Mouse (Mus musculus): ENCODE results near the gene Taf1d.
"Not testable (repeated sequence)": the region's sequence is repeated elsewhere in the genome, so short reads cannot be mapped to it uniquely, and the experiment has no call there.

Taf1d gene

DNA sequence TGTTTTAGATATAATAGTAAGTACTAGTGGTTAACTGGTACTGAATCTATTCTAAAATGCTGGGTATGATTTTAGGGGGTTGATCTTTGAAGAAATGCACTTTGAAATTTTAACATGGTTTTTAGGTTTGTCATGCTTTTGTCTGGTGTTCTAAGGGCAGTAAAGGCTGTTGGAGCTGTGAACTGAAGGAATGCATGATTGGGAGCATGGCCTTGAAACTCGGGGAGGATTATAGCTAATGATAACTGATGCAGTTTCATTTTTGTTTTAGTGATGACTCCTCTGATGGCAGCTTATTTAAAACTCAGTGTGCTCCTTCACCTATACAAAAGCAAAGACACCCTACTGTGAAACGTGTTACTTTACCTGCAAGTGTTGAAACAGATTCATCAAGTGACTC is 2.2 kb downstream of the Taf1d start:
- no peak for DNase-seq (ENCODE audit: low read depth, low spot score)

- no peak for DNase-seq (ENCODE audit: low read depth, low spot score)
Observed at GRCm38 (mm10) chr9:15309425-15309824, 3.4 kb downstream of the Taf1d start.

GRCm38 (mm10) chr9:15310179-15310578 is 4.2 kb downstream of the Taf1d start:
- DNase-seq (ENCODE audit: low read depth, low spot score): no peak

- no peak for DNase-seq (ENCODE audit: low read depth, low spot score)
Observed at GRCm38 (mm10) chr9:15312054-15312735, 6.2 kb downstream of the Taf1d start.

GRCm38 (mm10) chr9:15313633-15314032 is 7.6 kb downstream of the Taf1d start:
- no peak for DNase-seq (ENCODE audit: low read depth, low spot score)

DNA sequence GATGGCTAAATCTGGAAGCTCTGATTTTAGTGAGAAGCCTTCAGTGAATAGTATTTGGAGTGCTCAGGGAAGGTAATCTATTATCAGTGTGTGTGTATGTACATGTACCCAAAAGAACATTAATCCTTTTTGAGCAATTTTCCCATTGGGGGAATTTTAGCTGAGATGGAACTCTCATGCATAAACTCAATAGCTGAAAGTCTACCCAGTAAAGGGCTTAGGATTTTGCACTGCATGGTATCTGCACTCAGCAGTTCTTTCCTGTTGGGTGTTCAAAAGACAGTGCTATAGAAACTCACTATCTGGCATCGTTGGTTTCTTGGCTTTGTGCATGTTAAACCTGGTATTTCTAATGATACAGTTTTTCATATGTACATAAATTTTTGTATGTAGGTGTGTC is 8.6 kb downstream of the Taf1d start:
- no peak for DNase-seq (ENCODE audit: low read depth, low spot score)

DNA sequence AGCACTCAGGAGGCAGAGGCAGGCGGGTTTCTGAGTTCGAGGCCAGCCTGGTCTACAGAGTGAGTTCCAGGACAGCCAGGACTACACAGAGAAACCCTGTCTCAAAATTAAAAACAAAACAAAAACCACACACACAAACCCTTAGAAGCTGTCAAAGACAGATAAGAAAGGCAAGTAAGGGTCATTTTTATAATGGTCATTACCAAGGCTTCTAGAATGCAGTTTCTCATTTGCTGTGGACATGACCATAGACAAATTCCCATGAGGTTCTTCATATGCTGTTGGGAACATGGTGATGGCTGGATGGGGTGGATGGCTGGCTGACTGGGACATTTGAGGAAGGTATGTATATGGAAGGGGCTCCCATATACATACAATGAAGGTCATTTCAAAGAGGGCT is 10.3 kb downstream of the Taf1d start:
- DNase-seq (ENCODE audit: low read depth, low spot score): not testable (repeated sequence)

DNA sequence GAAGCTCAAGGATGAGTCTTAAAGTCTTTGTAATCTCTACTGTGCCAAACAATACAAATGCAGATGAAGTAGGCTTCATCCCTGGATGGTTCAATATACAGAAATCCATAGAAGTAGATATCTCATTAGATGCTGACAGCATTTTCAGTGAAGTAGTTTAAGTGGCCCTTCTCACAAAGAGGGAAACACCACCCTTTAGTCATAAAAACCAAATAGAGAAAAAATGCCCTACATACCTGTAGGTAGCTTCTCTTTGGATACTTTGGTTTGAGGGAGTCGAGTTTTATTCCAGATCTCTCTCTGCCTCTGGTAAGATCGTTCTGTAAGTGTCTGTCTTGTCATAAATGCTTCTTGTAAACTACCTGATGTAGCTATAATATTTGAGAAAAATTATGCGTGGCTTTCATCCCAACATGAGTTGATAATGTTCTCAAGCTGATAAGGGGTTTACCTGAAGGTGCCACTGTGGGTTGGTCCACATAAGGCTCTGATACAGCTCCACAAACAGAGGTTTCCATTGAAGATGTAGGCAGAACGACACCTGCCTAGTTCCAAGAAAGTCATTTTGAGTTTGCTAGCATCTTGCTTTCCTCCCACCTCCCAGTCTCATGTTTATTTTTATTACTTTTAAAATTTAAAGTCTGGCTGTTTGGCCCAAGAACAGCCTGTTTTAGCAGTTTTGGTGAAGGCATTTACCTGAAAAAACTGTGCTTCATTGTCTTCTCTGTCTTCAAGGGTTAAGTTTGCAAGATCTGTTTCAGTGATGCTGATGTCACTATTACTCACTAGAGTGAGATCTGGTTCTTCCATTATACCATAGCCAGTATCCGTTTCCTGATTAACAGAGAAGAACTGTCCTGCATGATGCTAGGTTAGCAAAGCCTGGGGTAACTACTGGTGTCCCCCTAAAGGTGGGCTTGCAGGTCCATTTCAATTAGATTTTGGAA is 11.5 kb downstream of the Taf1d start:
- no peak for DNase-seq (ENCODE audit: low read depth, low spot score)

GRCm38 (mm10) chr9:15318170-15318742 is 12.2 kb downstream of the Taf1d start:
- DNase-seq (ENCODE audit: low read depth, low spot score): no peak

- no peak for DNase-seq (ENCODE audit: low read depth, low spot score)
Observed at GRCm38 (mm10) chr9:15337776-15338175, 31.8 kb downstream of the Taf1d start.

- DNase-seq (ENCODE audit: low read depth, low spot score): peak; percentile 15
Observed at GRCm38 (mm10) chr9:15349925-15350324, 43.9 kb downstream of the Taf1d start.

DNA sequence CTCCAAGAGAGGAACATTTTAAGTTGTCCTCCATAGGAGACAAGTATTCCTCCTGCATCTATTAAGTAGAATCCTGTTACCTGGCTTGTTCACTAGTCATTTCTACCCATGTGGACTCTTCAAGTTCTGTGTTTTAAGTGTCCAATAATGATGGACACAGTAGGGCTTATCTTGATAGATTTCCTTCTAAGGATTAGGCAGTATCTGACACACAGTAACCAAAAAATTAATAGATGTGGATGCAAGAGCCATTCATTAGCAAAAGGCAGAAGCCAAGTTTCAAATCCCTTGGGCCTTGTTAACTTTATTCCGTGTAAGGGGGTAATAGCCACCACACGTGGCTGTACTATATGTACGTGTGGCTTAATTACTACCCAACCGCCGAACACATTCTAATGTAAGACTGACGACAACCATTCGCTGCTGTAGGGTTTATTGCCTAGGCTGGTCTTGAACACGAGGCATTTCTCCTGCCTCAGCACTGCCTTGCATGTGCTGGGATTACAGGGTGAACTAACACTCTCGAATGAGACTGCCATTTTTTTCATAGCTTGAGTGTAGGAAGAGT is 51.0 kb downstream of the Taf1d start:
- DNase-seq (ENCODE audit: low read depth, low spot score): no peak

GRCm38 (mm10) chr9:15357484-15358275 is 51.7 kb downstream of the Taf1d start, which contains the start of gene Cep295:
Gene Cep295 (minus strand): TSS chr9:15357788.
- DNase-seq (ENCODE audit: low read depth, low spot score): peak; percentile 97

DNA sequence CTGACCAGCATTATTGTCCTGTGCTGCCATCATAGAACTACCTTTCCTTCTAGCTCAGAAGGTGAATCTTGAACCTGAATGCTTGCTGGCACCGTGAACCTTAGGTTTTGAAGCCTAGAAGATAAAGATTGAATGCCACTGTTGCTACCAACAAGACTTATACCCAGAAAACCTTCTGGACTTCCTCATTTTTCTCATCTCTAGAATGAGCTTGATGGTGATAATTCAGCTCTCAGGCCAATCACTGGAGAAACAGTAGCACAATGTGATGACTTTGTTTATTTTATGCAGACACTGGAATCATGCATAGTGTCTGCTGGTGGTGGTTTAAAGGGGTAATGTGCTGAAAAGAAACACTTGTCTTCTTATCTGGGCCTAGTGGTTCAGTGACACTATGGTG is 58.8 kb downstream of the Taf1d start:
- no peak for DNase-seq (ENCODE audit: low read depth, low spot score)

DNA sequence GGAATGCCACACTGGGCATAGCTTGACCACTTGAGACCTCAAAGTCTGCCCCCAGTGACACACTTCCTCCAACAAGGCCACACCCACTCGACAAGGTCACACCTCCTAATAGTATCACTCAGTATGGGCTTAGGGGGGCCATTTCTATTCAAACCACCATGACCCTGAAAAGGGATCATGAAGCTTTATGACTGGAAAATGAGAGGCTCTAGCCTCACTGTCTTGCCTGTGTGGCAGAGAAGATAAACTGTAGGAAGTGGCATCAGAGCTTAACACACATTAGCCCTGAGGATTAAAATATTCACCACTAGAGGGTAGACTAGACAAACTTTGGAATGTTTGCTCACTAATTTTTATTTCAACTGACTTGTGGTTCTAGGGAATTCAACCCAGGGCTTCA is 59.8 kb downstream of the Taf1d start:
- DNase-seq (ENCODE audit: low read depth, low spot score): peak; percentile 23

- DNase-seq (ENCODE audit: low read depth, low spot score): no peak
Observed at GRCm38 (mm10) chr9:15366260-15366659, 60.2 kb downstream of the Taf1d start.
